Mouse (Mus musculus): ENCODE measurements around the gene Bahcc1. TPM values are rescaled to one million over a fixed set of nuclear protein-coding genes. Genes with fewer than 3 reads are reported as not detected.

Bahcc1 gene
- total RNA-seq, 1 experiment, result 11.7 TPM

- Histone ChIP-seq H3K4me3 (ENCODE audit: insufficient read depth in 1 of 2, low read depth in 1 of 2, low read length in 2 of 2, poor library complexity in 1 of 2, severe bottlenecking in 1 of 2) (no peak overlapping the region), H3K9ac (ENCODE audit: insufficient read depth, low read depth, low read length, poor library complexity, severe bottlenecking) (no peak overlapping the region), H3K27ac (ENCODE audit: insufficient read depth, low read depth, low read length, poor library complexity, severe bottlenecking) (no peak overlapping the region), H3K4me1 (ENCODE audit: control insufficient read depth in 2 of 2, insufficient read depth in 2 of 2, low read length in 2 of 2, poor library complexity in 1 of 2) (peaks cover 11 to 51% of the 10 kb centered on the region in 2 experiments; a peak in 3 of 4 replicates), H3K36me3 (ENCODE audit: control insufficient read depth, insufficient read depth, low read length, poor library complexity, severe bottlenecking) (no peaks in the 10 kb centered on the region; the same call in 1 of the 2 replicates), H3K9me3 (ENCODE audit: control insufficient read depth, insufficient read depth, low read depth, low read length) (no peaks in the 10 kb centered on the region)
- in situ Hi-C loops (cut with MboI; ENCODE audit: low sequenced_read_pairs in 2 of 2, unreplicated experiment in 2 of 2), result no loop called here
- no peak for DNase-seq (ENCODE audit: low read depth, low spot score)
- TF ChIP-seq CHD2 (IDR thresholded peaks at IDR 0.05; ENCODE audit: low read depth, low read length) (no peak), HCFC1 (IDR thresholded peaks at IDR 0.05; ENCODE audit: borderline replicate concordance, insufficient read depth, low read length) (no peak), ZC3H11A (IDR thresholded peaks at IDR 0.05; ENCODE audit: borderline replicate concordance, low read depth, low read length) (no peak), MAFK (IDR thresholded peaks at IDR 0.05; ENCODE audit: insufficient read depth, low read depth, low read length) (no peak)
These were observed 23.4 kb downstream of the Bahcc1 start for GRCm38 (mm10) chr11:120256108-120256507.

- no peak overlapping the region for H3K27ac ChIP-seq (ENCODE audit: insufficient read depth, low read depth, low read length, poor library complexity, severe bottlenecking)
- no peak for DNase-seq (ENCODE audit: low read depth, low spot score)
These were observed 23.8 kb downstream of the Bahcc1 start for GRCm38 (mm10) chr11:120256543-120256942.

GRCm38 (mm10) chr11:120256981-120257820, 24.5 kb downstream of the Bahcc1 start:
- Histone ChIP-seq H3K9ac (ENCODE audit: insufficient read depth, low read depth, low read length, poor library complexity, severe bottlenecking) (no peak overlapping the region), H3K9me3 (ENCODE audit: control insufficient read depth, insufficient read depth, low read depth, low read length) (no peaks in the 10 kb centered on the region), H3K4me3 (ENCODE audit: insufficient read depth in 1 of 2, low read depth in 1 of 2, low read length in 2 of 2, poor library complexity in 1 of 2, severe bottlenecking in 1 of 2) (no peak overlapping the region), H3K4me1 (ENCODE audit: control insufficient read depth in 2 of 2, insufficient read depth in 2 of 2, low read length in 2 of 2, poor library complexity in 1 of 2) (peaks cover 6 to 53% of the 10 kb centered on the region in 2 experiments; a peak in 3 of 4 replicates), H3K36me3 (ENCODE audit: control insufficient read depth, insufficient read depth, low read length, poor library complexity, severe bottlenecking) (no peaks in the 10 kb centered on the region; the same call in 1 of the 2 replicates), H3K27ac (ENCODE audit: insufficient read depth, low read depth, low read length, poor library complexity, severe bottlenecking) (no peak overlapping the region)
- DNase-seq (ENCODE audit: low read depth, low spot score), result no peak
- in situ Hi-C loops (cut with MboI; ENCODE audit: low sequenced_read_pairs in 2 of 2, unreplicated experiment in 2 of 2), result no loop called here
- TF ChIP-seq ZC3H11A (IDR thresholded peaks at IDR 0.05; ENCODE audit: borderline replicate concordance, low read depth, low read length) (no peak), ZNF384 (IDR thresholded peaks at IDR 0.05; ENCODE audit: low read depth, low read length) (no peak), CHD2 (IDR thresholded peaks at IDR 0.05; ENCODE audit: low read depth, low read length) (no peak), MAFK (IDR thresholded peaks at IDR 0.05; ENCODE audit: insufficient read depth, low read depth, low read length) (no peak), HCFC1 (IDR thresholded peaks at IDR 0.05; ENCODE audit: borderline replicate concordance, insufficient read depth, low read length) (no peak)

More at GRCm38 (mm10) chr11:120256543-120256942, 23.8 kb downstream of the Bahcc1 start:
- H3K4me3 ChIP-seq (ENCODE audit: insufficient read depth in 1 of 2, low read depth in 1 of 2, low read length in 2 of 2, poor library complexity in 1 of 2, severe bottlenecking in 1 of 2), result no peak overlapping the region
- H3K9me3 ChIP-seq (ENCODE audit: control insufficient read depth, insufficient read depth, low read depth, low read length), result no peaks in the 10 kb centered on the region
- H3K9ac ChIP-seq (ENCODE audit: insufficient read depth, low read depth, low read length, poor library complexity, severe bottlenecking), result no peak overlapping the region
- in situ Hi-C loops (cut with MboI; ENCODE audit: low sequenced_read_pairs in 2 of 2, unreplicated experiment in 2 of 2), result no loop called here
- no peaks in the 10 kb centered on the region; the same call in 1 of the 2 replicates for H3K36me3 ChIP-seq (ENCODE audit: control insufficient read depth, insufficient read depth, low read length, poor library complexity, severe bottlenecking)
- TF ChIP-seq CHD2 (IDR thresholded peaks at IDR 0.05; ENCODE audit: low read depth, low read length) (no peak), ZC3H11A (IDR thresholded peaks at IDR 0.05; ENCODE audit: borderline replicate concordance, low read depth, low read length) (no peak), MAFK (IDR thresholded peaks at IDR 0.05; ENCODE audit: insufficient read depth, low read depth, low read length) (no peak)
- H3K4me1 ChIP-seq (ENCODE audit: control insufficient read depth in 2 of 2, insufficient read depth in 2 of 2, low read length in 2 of 2, poor library complexity in 1 of 2), result peaks cover 11 to 53% of the 10 kb centered on the region in 2 experiments; a peak in 3 of 4 replicates

- TF ChIP-seq ZC3H11A (IDR thresholded peaks at IDR 0.05; ENCODE audit: borderline replicate concordance, low read depth, low read length), result no peak
- TF ChIP-seq ZNF384 (IDR thresholded peaks at IDR 0.05; ENCODE audit: low read depth, low read length), result no peak
- TF ChIP-seq HCFC1 (IDR thresholded peaks at IDR 0.05; ENCODE audit: borderline replicate concordance, insufficient read depth, low read length), result no peak
- no peak for TF ChIP-seq MAFK (IDR thresholded peaks at IDR 0.05; ENCODE audit: insufficient read depth, low read depth, low read length)
- TF ChIP-seq CHD2 (IDR thresholded peaks at IDR 0.05; ENCODE audit: low read depth, low read length), result no peak
- Histone ChIP-seq H3K4me3 (ENCODE audit: insufficient read depth in 1 of 2, low read depth in 1 of 2, low read length in 2 of 2, poor library complexity in 1 of 2, severe bottlenecking in 1 of 2) (no peak overlapping the region), H3K9me3 (ENCODE audit: control insufficient read depth, insufficient read depth, low read depth, low read length) (no peaks in the 10 kb centered on the region), H3K36me3 (ENCODE audit: control insufficient read depth, insufficient read depth, low read length, poor library complexity, severe bottlenecking) (no peaks in the 10 kb centered on the region; the same call in 1 of the 2 replicates), H3K4me1 (ENCODE audit: control insufficient read depth in 2 of 2, insufficient read depth in 2 of 2, low read length in 2 of 2, poor library complexity in 1 of 2) (peaks cover 5 to 52% of the 10 kb centered on the region in 2 experiments; a peak in 3 of 4 replicates), H3K27ac (ENCODE audit: insufficient read depth, low read depth, low read length, poor library complexity, severe bottlenecking) (no peak overlapping the region), H3K9ac (ENCODE audit: insufficient read depth, low read depth, low read length, poor library complexity, severe bottlenecking) (no peak overlapping the region)
- in situ Hi-C loops (cut with MboI; ENCODE audit: low sequenced_read_pairs in 2 of 2, unreplicated experiment in 2 of 2), result no loop called here
- DNase-seq (ENCODE audit: low read depth, low spot score), result no peak
These were observed 25.2 kb downstream of the Bahcc1 start for GRCm38 (mm10) chr11:120257911-120258310.

All from ES-E14 (cell line).